Mouse (Mus musculus) cerebellum, adult (tissue): ENCODE results near the gene Ckm.

ENCODE experiments used
- ATAC-seq: cut with Nextera tagmentation; 2 replicates; pipeline ENCODE4 v1.9.2; 2017; ENCODE audit warnings: mild to moderate bottlenecking, moderate library complexity, mixed read lengths; ENCODE audit not compliant: insufficient number of reproducible peaks, low FRiP score, low TSS enrichment

Gene Ckm

DNA sequence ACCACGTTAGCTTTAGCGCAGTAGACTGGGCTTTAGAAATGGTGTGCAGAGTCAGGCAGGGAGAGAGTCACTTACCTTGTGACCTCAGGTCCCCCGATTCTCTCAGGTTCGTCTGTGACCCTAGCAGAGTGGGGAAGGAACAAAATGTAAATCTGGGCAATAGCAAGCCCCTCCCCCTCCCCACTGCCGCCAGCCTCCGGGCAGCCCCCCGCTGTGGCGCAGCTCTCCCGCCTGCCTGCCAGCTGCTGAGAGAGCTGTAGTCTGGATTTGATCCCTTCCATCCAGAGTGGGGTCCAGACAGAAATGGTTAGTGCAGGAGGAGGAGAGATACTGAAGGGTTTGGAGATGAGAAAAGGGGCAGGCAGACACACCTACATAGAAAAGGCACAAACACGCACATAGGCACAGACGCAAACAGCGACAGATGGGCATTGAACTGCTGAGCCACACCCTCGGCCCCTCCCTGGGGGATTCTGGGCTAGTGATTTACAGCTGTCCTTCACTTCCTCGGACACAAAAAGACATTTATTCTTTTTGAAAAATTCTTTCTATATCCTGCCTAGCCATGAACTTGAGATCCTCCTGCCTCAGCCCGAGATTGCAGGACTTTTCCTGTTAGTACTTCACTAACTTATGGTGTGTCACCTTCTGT is 23.5 kb downstream of the Ckm start:
- ATAC-seq = no peak

GRCm38 (mm10) chr7:19429726-19430125 is 25.1 kb downstream of the Ckm start:
- ATAC-seq = no peak

GRCm38 (mm10) chr7:19430402-19430801 is 25.8 kb downstream of the Ckm start:
- no peak for ATAC-seq

DNA sequence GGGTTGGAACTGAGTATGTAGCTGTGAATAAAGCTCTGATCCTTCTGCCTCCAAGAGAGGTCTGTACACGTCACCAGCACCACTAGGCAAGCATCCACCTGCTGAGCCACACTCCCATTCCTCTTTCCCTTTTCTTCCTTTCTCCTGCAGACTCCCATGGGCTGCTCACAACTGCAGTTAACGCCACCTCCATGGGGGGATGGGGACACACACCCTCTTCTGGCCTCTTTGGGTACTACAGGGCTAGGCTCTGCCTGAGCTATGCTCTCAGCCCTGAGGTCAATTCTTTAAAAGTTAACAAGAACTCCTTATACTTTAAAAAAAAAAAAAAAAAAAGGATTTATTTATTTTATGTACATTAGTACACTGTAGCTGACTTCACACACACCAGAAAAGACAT is 27.9 kb downstream of the Ckm start:
- ATAC-seq = no peak

DNA sequence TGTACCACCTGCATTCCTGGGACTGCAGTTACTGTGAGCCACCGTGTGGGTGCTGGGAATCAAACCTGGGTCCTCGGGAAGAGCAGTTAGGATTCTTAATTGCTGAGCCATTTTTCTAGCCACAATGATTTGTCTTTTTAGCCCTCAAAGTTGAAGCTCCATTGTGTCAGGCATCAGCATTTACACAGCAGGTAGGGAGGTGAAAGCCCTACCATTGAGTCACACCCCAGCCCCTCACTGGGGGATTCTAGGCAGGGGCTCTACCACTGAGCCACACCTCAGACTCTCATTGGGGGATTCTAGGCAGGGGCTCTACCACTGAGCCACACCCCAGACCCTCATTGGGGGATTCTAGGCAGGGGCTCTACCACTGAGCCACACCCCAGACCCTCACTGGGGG is 31.7 kb downstream of the Ckm start:
- ATAC-seq = no peak

DNA sequence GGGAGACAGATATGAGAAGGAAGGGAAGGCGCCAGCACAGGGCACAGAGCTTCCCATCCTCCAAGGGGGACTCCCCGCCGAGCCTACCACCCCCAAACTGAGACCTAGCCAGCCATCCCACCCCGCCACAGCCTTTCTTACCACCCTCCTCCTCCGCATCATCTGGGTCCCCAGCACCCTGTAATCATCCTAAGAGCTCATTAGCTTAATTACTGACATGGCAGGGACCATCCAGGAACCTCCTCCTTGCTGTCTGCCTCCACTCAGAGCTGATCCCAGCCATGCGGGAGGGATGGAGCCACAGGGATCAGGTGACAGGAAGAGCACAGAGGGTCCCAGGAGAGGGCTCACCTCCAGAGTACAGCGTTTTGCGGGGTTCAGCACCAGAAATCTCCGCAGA is 32.5 kb downstream of the Ckm start:
- no peak for ATAC-seq

DNA sequence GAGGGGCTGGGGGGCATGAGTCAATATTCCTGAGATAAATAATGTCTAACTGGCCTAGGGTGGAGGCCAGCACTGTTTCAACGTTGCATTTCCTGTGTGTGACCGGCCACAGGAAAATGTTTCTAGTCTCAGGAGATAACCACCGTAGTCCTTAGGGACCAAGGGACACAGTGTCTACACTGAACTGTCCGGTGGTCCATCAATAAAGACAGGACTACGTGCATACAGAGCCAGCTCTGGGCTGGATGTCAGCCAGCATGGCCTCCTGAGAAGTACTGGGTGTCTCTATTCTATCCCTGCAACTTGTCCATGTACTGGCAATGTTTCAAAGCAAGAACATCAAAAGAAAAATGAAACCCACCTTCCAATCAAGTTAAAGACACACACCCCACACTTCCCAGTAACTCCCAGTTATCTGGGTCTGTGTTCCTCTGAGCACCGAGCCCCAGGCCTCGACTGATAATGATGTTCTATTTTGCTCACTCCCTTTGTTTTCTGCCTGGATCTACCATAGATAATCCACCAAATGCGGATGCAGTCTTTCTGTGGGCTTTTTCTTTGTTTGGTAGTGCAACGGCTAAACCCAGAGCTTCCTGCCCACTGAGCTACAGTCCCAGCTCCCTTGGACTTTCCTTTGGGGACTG is 37.0 kb downstream of the Ckm start:
- no peak for ATAC-seq

- ATAC-seq = peak; percentile 54; the same call in 1 of the 2 replicates
These were observed 38.8 kb downstream of the Ckm start for GRCm38 (mm10) chr7:19443344-19443743.

DNA sequence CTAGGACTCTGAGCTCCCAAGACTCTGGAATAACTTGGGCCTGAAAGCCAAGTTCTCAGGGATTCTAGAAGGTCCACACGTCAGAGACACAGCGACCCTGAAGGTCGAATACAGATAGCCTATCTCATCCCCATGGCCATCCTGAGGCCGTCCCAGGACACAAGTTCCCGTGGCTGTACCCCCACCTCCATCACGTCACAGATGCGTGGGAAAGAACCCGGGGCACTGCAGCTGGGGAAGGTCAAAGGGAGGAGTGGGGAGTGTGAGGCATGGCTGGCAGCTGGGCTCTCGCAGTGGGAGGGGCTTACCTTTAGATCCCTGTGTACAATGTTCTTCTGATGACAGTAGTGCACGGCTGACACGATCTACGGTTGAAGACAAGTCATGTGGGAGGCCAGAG is 40.2 kb downstream of the Ckm start:
- no peak for ATAC-seq

GRCm38 (mm10) chr7:19447689-19448088 is 43.1 kb downstream of the Ckm start:
- no peak for ATAC-seq

- no peak for ATAC-seq
These were observed 44.6 kb downstream of the Ckm start for GRCm38 (mm10) chr7:19449165-19449564.

DNA sequence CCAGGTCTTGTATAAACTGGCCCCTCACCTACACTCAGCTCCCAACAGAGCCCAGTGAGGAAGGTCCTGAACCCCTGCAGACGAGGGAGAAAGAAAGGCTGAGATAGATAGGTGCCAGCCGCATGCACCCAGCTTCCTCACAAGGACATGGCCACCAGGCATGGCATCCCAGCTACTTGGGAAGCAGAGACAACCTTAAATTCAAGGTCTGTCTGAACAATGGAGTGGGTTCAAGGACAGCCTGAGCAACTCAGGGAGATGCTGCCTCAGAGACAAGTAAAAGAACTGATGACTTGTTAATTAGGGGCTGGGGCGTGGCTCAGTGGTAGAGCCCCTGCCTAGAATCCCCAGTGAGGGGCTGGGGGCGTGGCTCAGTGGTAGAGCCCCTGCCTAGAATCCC is 50.6 kb downstream of the Ckm start:
- ATAC-seq = no peak

DNA sequence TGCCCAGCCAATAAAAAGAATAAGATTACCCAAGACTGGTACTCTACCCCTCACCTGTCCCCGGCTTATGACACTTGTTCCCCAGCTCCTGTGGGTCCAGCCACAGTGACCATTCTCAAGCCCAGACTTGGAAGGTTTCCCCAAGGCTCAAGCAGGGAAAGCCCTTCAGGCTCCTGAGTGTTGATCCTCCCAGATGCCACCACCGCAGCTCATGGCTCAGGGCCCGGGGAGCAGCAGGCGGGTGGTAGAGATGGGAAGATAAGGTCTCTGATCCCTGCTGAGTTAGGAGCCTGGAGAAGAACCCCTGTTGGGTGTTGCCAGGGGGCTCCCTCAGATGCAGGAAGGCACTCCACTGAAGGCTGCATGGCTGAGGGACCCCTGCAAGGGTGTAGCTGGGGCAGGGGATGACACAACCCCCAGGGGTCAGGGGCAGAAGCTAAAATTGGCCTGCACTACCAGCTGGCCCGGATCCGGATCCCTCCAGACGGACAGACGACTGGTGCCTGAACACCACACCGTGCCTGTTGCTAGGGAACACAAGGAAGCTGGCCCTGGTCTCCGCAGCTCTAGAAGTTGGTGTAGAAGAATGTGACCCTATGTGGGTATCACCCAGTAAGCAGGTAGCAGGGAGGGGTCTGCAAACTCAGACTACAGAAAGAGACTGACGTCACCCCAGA is 51.4 kb downstream of the Ckm start:
- no peak for ATAC-seq

GRCm38 (mm10) chr7:19456628-19457027 is 52.1 kb downstream of the Ckm start:
- ATAC-seq = no peak

GRCm38 (mm10) chr7:19457414-19458071 is 53.0 kb downstream of the Ckm start:
- ATAC-seq = 0 out of 2 replicates have a peak, but pooled peaks have one; percentile 18

DNA sequence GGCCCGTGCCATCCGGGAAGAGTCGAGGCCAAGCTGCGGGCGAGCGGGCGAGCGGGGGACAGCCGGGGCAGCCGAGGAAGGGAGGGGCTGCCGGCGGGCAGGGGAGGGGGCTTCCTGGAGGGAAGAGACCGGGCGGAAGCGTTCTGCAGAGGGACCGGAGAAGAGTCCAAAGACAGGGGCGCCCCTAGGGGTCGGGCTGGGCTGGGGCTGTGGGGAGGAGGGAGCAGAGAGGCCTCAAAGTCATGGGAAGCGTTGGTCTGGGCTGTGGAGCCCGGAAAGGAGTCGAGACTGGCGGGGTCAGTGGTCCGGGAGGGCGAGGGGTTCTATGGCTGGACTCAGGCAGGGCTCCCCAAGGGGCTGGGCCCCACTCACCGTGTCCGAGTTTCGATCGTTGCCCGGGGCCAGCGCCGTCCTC is 53.5 kb downstream of the Ckm start:
- ATAC-seq = peak; percentile 13; the same call in 1 of the 2 replicates

DNA sequence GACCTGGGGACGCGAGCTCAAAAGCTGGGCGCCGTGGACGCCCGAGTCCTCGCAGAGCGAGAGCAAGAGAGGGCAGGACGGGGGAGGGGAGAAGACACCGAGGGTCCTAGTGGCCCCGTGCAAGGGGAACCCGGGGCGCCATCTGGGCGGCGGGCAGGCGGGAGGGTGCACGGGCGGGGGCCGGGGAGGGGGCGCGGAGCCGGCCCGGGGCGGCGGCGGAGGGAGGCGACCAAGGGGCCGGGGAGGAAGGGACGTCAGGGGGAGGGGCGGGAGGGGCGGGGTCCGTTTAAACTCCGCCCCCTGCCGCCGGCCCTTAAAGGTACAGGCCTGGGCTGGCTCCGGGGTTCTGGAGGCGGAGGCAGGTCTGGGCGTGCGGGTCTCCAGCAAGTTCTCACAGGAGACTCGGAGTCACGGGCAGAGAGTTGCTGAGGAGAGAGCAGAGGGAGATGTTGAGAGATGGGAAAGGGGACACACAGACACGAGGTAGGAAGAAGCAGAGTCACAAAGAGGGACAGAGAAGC is 54.1 kb downstream of the Ckm start, which contains the start of gene Mark4:
Gene Mark4 (minus strand): TSS at position 231 of the 521 bp plus-strand sequence.
- 0 out of 2 replicates have a peak, but pooled peaks have one; percentile 31 for ATAC-seq

DNA sequence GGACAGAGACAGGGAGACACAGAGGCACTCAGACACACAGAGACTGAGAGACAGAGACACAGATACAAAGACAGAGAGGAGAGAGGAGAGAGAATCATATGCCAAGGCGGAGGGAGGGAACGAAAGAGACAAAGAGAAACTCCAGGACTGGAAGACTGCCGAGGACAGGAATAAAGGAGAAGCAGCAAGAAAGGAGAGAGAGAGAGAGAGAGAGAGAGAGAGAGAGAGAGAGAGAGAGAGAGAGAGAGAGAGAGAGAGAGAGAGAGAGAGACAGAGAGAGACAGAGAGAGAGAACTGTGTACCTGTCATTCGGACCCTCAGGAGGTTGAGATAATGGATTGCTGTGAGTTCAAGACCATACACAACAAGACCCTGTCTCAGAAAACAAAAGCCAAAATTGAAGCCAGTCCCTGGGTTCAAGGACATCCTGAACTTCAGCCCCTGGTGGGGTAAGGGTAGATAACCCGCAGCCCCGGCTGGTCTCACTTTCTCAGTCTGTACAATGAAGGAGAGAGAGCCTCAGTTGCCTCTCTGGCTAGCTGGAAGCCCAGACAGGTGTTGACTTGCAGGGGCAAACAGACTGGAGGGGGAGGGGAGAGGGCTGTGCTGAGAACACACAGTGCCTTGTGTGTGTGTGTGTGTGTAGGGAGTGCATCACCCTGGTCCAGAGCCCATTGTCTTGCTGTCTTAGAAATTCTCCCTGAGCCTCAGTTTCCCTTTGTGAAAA is 54.7 kb downstream of the Ckm start:
- 0 out of 2 replicates have a peak, but pooled peaks have one; percentile 4 for ATAC-seq

GRCm38 (mm10) chr7:19460500-19460899 is 55.9 kb downstream of the Ckm start:
- no peak for ATAC-seq

- no peak for ATAC-seq
These were observed 56.9 kb downstream of the Ckm start for GRCm38 (mm10) chr7:19461488-19461887.
